Mouse (Mus musculus) frontal cortex, adult 2 months (tissue): ENCODE results near the gene Zfp958. TPM values are rescaled to one million over a fixed set of nuclear protein-coding genes. Genes with fewer than 3 reads are reported as not detected.

ENCODE experiments used
- polyA plus RNA-seq: library from polyadenylated mRNA; depleted of rRNA; stranded (reverse); fragments of >200 nt; gene quantifications from 2 replicates; pipeline ENCODE4 v1.2.3, GENCODE M21; 2012; rRNA removed

The Zfp958 gene
- polyA plus RNA-seq, 1 experiment: 7.6 TPM

Other genes starting within 250 kb of the Zfp958 start
- 46.7 and 54.5 TPM in 2 replicates for gene Cers4, start 120.1 kb upstream of the Zfp958 start, polyA plus RNA-seq
- 0.92 and 1.4 TPM in 2 replicates for gene Shcbp1, start 166.4 kb downstream of the Zfp958 start, polyA plus RNA-seq